8 mouse cellular contexts compared by ENCODE assay signal in the genomic region with DNA sequence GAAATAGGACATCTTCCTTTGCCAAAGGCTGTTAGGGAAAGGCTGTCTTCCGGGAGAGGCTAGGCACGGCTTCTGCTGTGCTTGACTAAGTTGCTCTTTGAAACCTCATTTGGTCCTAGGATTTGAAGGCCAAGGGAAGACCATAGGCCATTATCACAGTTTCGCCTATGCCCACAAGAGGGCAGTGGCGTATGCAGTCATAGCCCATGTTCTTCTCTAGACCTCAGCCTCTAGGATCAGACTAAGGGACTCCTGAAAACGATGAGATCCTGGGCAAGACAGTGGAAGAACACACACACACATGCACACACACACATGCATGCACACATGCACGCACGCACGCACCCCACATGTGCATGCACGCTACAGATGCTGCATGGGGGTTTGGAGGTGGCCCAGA.
DNase-seq lines count a peak whose midpoint lies in the region; ATAC-seq and TF ChIP-seq lines count a peak whose summit lies in the region.

No protein-coding gene starts in this region.

- no peaks in the 10 kb centered on the region for H3K27me3 ChIP-seq in forebrain, embryonic 14.5 days (replicated peaks; ENCODE audit: control insufficient read depth, insufficient read depth, low read length)
- no peaks in the 10 kb centered on the region for H3K27me3 ChIP-seq in hindbrain, embryonic 10.5 days (ENCODE audit: insufficient read depth, poor library complexity, severe bottlenecking)
- no peaks in the 10 kb centered on the region for H3K27me3 ChIP-seq in lung, embryonic 15.5 days

- no peaks in the 10 kb centered on the region for H3K36me3 ChIP-seq in ES-E14 (ENCODE audit: control insufficient read depth, insufficient read depth, low read length, poor library complexity, severe bottlenecking)
- no peaks in the 10 kb centered on the region for H3K36me3 ChIP-seq in forebrain, embryonic 14.5 days (ENCODE audit: control insufficient read depth, insufficient read depth, low read length)
- no peaks in the 10 kb centered on the region for H3K36me3 ChIP-seq in hindbrain, embryonic 10.5 days
- no peaks in the 10 kb centered on the region for H3K36me3 ChIP-seq in lung, embryonic 15.5 days

- no peak overlapping the region for H3K27ac ChIP-seq in ES-E14 (ENCODE audit: insufficient read depth, low read depth, low read length, poor library complexity, severe bottlenecking)
- no peak overlapping the region for H3K27ac ChIP-seq in forebrain, embryonic 14.5 days (ENCODE audit: low read depth, low read length)
- H3K27ac ChIP-seq in hindbrain, embryonic 10.5 days: no peak overlapping the region
- H3K27ac ChIP-seq in lung, embryonic 15.5 days: no peak overlapping the region

- no peak overlapping the region for H3K4me2 ChIP-seq in forebrain, embryonic 14.5 days (ENCODE audit: low read length)
- no peak overlapping the region for H3K4me2 ChIP-seq in lung, embryonic 15.5 days

- in situ Hi-C loops in ES-E14 (cut with MboI; ENCODE audit: low sequenced_read_pairs in 2 of 2, unreplicated experiment in 2 of 2): loop anchor here in 1 of 2 experiments (10.0 kb wide), 1 partner anchor 1074 kb away; a partner anchor contains a TSS

- peak; percentile 74 for ATAC-seq in forebrain, embryonic 14.5 days
- ATAC-seq in lung, embryonic 15.5 days (ENCODE audit: borderline replicate concordance, extremely low read depth, low FRiP score, low TSS enrichment): 0 out of 2 replicates have a peak, but pooled peaks have one; percentile 25

- H3K4me3 ChIP-seq in ES-E14 (ENCODE audit: insufficient read depth in 1 of 2, low read depth in 1 of 2, low read length in 2 of 2, poor library complexity in 1 of 2, severe bottlenecking in 1 of 2): no peak overlapping the region
- no peak overlapping the region for H3K4me3 ChIP-seq in forebrain, embryonic 14.5 days (ENCODE audit: low read depth, low read length)
- H3K4me3 ChIP-seq in hindbrain, embryonic 10.5 days: no peak overlapping the region
- H3K4me3 ChIP-seq in lung, embryonic 15.5 days: no peak overlapping the region

- H3K9me3 ChIP-seq in ES-E14 (ENCODE audit: control insufficient read depth, insufficient read depth, low read depth, low read length): no peaks in the 10 kb centered on the region
- no peaks in the 10 kb centered on the region for H3K9me3 ChIP-seq in forebrain, embryonic 14.5 days (replicated peaks; ENCODE audit: control insufficient read depth, low read length)
- H3K9me3 ChIP-seq in hindbrain, embryonic 10.5 days: no peaks in the 10 kb centered on the region
- H3K9me3 ChIP-seq in lung, embryonic 15.5 days: no peaks in the 10 kb centered on the region

- peak; percentile 47 for DNase-seq in ES-E14 (ENCODE audit: low read depth, low spot score)
- DNase-seq in c-Kit-positive CD71-positive TER-119-positive erythroid progenitor cells, embryonic 14.5 days (ENCODE audit: low spot score): peak; percentile 64
- peak; percentile 87 for DNase-seq in forebrain, embryonic 14.5 days (ENCODE audit: low spot score)
- DNase-seq in hindbrain, embryonic 10.5 days (ENCODE audit: low spot score): peak; percentile 72
- DNase-seq in layer of hippocampus, adult 8-10 months (ENCODE audit: low spot score in 2 of 2): peak; percentile 80 to 83
- DNase-seq in ovary, postnatal 14 days (ENCODE audit: low spot score): peak; percentile 72
- peak; percentile 73 for DNase-seq in thymus, postnatal 14 days

- H3K4me1 ChIP-seq in ES-E14 (ENCODE audit: control insufficient read depth in 2 of 2, insufficient read depth in 2 of 2, low read length in 2 of 2, poor library complexity in 1 of 2): no peaks in the 10 kb centered on the region
- no peaks in the 10 kb centered on the region for H3K4me1 ChIP-seq in forebrain, embryonic 14.5 days (ENCODE audit: control insufficient read depth, insufficient read depth, low read length)
- peaks cover 15% of the 10 kb centered on the region for H3K4me1 ChIP-seq in hindbrain, embryonic 10.5 days (replicated peaks)
- H3K4me1 ChIP-seq in lung, embryonic 15.5 days: peaks cover 6% of the 10 kb centered on the region

- H3K9ac ChIP-seq in ES-E14 (ENCODE audit: insufficient read depth, low read depth, low read length, poor library complexity, severe bottlenecking): no peak overlapping the region
- H3K9ac ChIP-seq in forebrain, embryonic 14.5 days (ENCODE audit: low read length): no peak overlapping the region
- H3K9ac ChIP-seq in lung, embryonic 15.5 days: no peak overlapping the region

- WGBS in forebrain, embryonic 14.5 days: 38% methylated on average over 9 of the region's 9 CpGs
- 45% methylated on average over 9 of the region's 9 CpGs for WGBS in hindbrain, embryonic 10.5 days
- 37% methylated on average over 9 of the region's 9 CpGs for WGBS in lung, embryonic 15.5 days

TF ChIP-seq in ES-E14, 5 proteins besides CTCF, POLR2A, EP300 and RAD21:
- TF ChIP-seq ZNF384 (IDR thresholded peaks at IDR 0.05; ENCODE audit: low read depth, low read length) (no peak), ZC3H11A (IDR thresholded peaks at IDR 0.05; ENCODE audit: borderline replicate concordance, low read depth, low read length) (peak; percentile 21; the same call in 1 of the 2 replicates), HCFC1 (IDR thresholded peaks at IDR 0.05; ENCODE audit: borderline replicate concordance, insufficient read depth, low read length) (no peak), CHD2 (IDR thresholded peaks at IDR 0.05; ENCODE audit: low read depth, low read length) (no peak), MAFK (IDR thresholded peaks at IDR 0.05; ENCODE audit: insufficient read depth, low read depth, low read length) (no peak)
